Mouse (Mus musculus) MEL (cell line): ENCODE measurements at regions not wholly inside any gene's neighbourhood (a gene's known extent, or its start where the extent isn't known, plus 50 kb on each side); places are given as distances from the start of the nearest gene placed in this dataset.

Experiments
- DNase-seq: peaks from one replicate; pipeline ENCODE4 v3.0.0; 2011; ENCODE audit warnings: low read depth, low spot score
- H3K27ac ChIP-seq: 2 replicates; pipeline ENCODE4 v1.5.1; 2012; ENCODE audit warnings: low read depth, mild to moderate bottlenecking, control low read depth, low read length, moderate library complexity; ENCODE audit not compliant: control insufficient read depth
- H3K27me3 ChIP-seq, 2 experiments: fragments of 150-350 bp in 1 of 2; sonication (generic) in 1 of 2; 2 replicates each; pipeline ENCODE4 v1.6.1; 2012; ENCODE audit warnings: low read length in 2 of 2, mild to moderate bottlenecking in 2 of 2, improper control_type of control experiment in 1 of 2, moderate library complexity in 1 of 2; ENCODE audit not compliant: insufficient read depth in 2 of 2, control insufficient read depth in 1 of 2
- H3K36me3 ChIP-seq, 2 experiments: 2 replicates each; pipeline ENCODE4 v1.6.1; 2012 to 2014; ENCODE audit warnings: low read length in 2 of 2, improper control_type of control experiment in 1 of 2, inconsistent platforms in 1 of 2, mild to moderate bottlenecking in 1 of 2; ENCODE audit not compliant: insufficient read depth in 2 of 2, control insufficient read depth in 1 of 2
- H3K4me1 ChIP-seq, 2 experiments: fragments of 150-350 bp in 1 of 2; sonication (generic) in 1 of 2; 2 replicates each; pipeline ENCODE4 v1.6.1; 2012; ENCODE audit warnings: low read length in 2 of 2, improper control_type of control experiment in 1 of 2, mild to moderate bottlenecking in 1 of 2; ENCODE audit not compliant: insufficient read depth in 2 of 2, control insufficient read depth in 1 of 2
- H3K4me3 ChIP-seq, 2 experiments: fragments of 150-350 bp in 1 of 2; sonication (generic) in 1 of 2; 2 replicates each; pipeline ENCODE4 v1.5.1; 2012; ENCODE audit warnings: low read depth in 2 of 2, low read length in 2 of 2, mild to moderate bottlenecking in 2 of 2, moderate library complexity in 2 of 2, control low read depth in 1 of 2, improper control_type of control experiment in 1 of 2; ENCODE audit not compliant: control insufficient read depth in 1 of 2, insufficient read depth in 1 of 2
- H3K79me2 ChIP-seq: 2 replicates; pipeline ENCODE4 v1.6.1; 2012; ENCODE audit warnings: mild to moderate bottlenecking, low read length, moderate library complexity; ENCODE audit not compliant: control insufficient read depth, poor library complexity, insufficient read depth
- H3K9ac ChIP-seq: 2 replicates; pipeline ENCODE4 v1.6.1; 2012; ENCODE audit warnings: low read depth, mild to moderate bottlenecking, control low read depth, low read length, moderate library complexity; ENCODE audit not compliant: control insufficient read depth, poor library complexity, severe bottlenecking
- H3K9me3 ChIP-seq: fragments of 150-350 bp; sonication (generic); replicated peaks from 2 replicates; pipeline ENCODE4 v1.6.1; 2012; ENCODE audit warnings: mild to moderate bottlenecking, low read length, improper control_type of control experiment, moderate library complexity; ENCODE audit not compliant: insufficient read depth
- BHLHE40 ChIP-seq: IDR thresholded peaks from 2 replicates; pipeline ENCODE4 v1.6.1; 2012; ENCODE audit warnings: low read depth, mild to moderate bottlenecking, inconsistent platforms, low read length, improper control_type of control experiment, borderline replicate concordance
- CHD1 ChIP-seq: IDR thresholded peaks from 2 replicates; pipeline ENCODE4 v1.6.1; 2012; ENCODE audit warnings: low read depth, mild to moderate bottlenecking, inconsistent platforms, low read length, improper control_type of control experiment
- ETS1 ChIP-seq: IDR thresholded peaks from 2 replicates; pipeline ENCODE4 v1.6.1; 2012; ENCODE audit warnings: low read depth, mild to moderate bottlenecking, inconsistent platforms, low read length, improper control_type of control experiment, moderate library complexity
- GABPA ChIP-seq: IDR thresholded peaks from 2 replicates; pipeline ENCODE4 v1.6.1; 2012; ENCODE audit warnings: low read depth, mild to moderate bottlenecking, inconsistent platforms, low read length, improper control_type of control experiment, moderate library complexity
- KAT2A ChIP-seq: conservative IDR thresholded peaks from 2 replicates; pipeline ENCODE4 v1.6.1; 2012; ENCODE audit warnings: low read depth, low read length, improper control_type of control experiment, inconsistent platforms
- MAFK ChIP-seq: IDR thresholded peaks from 2 replicates; pipeline ENCODE4 v1.6.1; 2011; ENCODE audit warnings: low read depth, mild to moderate bottlenecking, low read length, improper control_type of control experiment, borderline replicate concordance
- MAX ChIP-seq: IDR thresholded peaks from 2 replicates; pipeline ENCODE4 v1.6.1; 2011; ENCODE audit warnings: low read length, improper control_type of control experiment
- MEF2A ChIP-seq: IDR thresholded peaks from 2 replicates; pipeline ENCODE4 v1.6.1; 2014; ENCODE audit warnings: low read depth, mild to moderate bottlenecking, inconsistent platforms, low read length, improper control_type of control experiment; ENCODE audit not compliant: poor library complexity, insufficient replicate concordance, severe bottlenecking; ENCODE audit errors: extremely low read depth
- POLR2A ChIP-seq, 2 experiments: IDR thresholded peaks; 2 replicates each; pipeline ENCODE4 v1.6.1; 2011 to 2012; ENCODE audit warnings: low read length in 2 of 2, mild to moderate bottlenecking in 2 of 2, control low read depth in 1 of 2, improper control_type of control experiment in 1 of 2, low read depth in 1 of 2, moderate library complexity in 1 of 2; ENCODE audit not compliant: control insufficient read depth in 1 of 2, insufficient read depth in 1 of 2, poor library complexity in 1 of 2
- RAD21 ChIP-seq: IDR thresholded peaks from 2 replicates; pipeline ENCODE4 v1.6.1; 2011; ENCODE audit warnings: mild to moderate bottlenecking, low read depth, low read length, improper control_type of control experiment
- RCOR1 ChIP-seq: IDR thresholded peaks from 2 replicates; pipeline ENCODE4 v1.6.1; 2012; ENCODE audit warnings: low read depth, mild to moderate bottlenecking, inconsistent platforms, low read length, improper control_type of control experiment
- SIN3A ChIP-seq: IDR thresholded peaks from 2 replicates; pipeline ENCODE4 v1.6.1; 2012; ENCODE audit warnings: low read length, improper control_type of control experiment, inconsistent platforms
- SMC3 ChIP-seq: IDR thresholded peaks from 2 replicates; pipeline ENCODE4 v1.6.1; 2011; ENCODE audit warnings: low read depth, low read length, improper control_type of control experiment
- TAL1 ChIP-seq: IDR thresholded peaks from 2 replicates; pipeline ENCODE4 v1.6.1; 2012; ENCODE audit warnings: mild to moderate bottlenecking, inconsistent platforms, low read length, moderate library complexity, mixed read lengths
- TBP ChIP-seq: IDR thresholded peaks from 2 replicates; pipeline ENCODE4 v1.8.0; 2011; ENCODE audit warnings: low read depth, low read length, improper control_type of control experiment
- TCF12 ChIP-seq: IDR thresholded peaks from 2 replicates; pipeline ENCODE4 v1.6.1; 2014; ENCODE audit warnings: low read depth, mild to moderate bottlenecking, inconsistent platforms, low read length, improper control_type of control experiment, moderate library complexity
- USF1 ChIP-seq: IDR thresholded peaks from 2 replicates; pipeline ENCODE4 v1.6.1; 2014; ENCODE audit warnings: low read depth, mild to moderate bottlenecking, inconsistent platforms, low read length, improper control_type of control experiment, moderate library complexity
- USF2 ChIP-seq, 2 experiments: IDR thresholded peaks; 2 replicates each; pipeline ENCODE4 v1.6.1; 2011 to 2012; ENCODE audit warnings: improper control_type of control experiment in 2 of 2, low read length in 2 of 2, borderline replicate concordance in 1 of 2, inconsistent platforms in 1 of 2, low read depth in 1 of 2, mild to moderate bottlenecking in 1 of 2; ENCODE audit not compliant: insufficient read depth in 1 of 2
- ZC3H11A ChIP-seq: IDR thresholded peaks from 2 replicates; pipeline ENCODE4 v1.6.1; 2012; ENCODE audit warnings: low read depth, mild to moderate bottlenecking, inconsistent platforms, low read length, improper control_type of control experiment
- ZNF384 ChIP-seq: IDR thresholded peaks from 2 replicates; pipeline ENCODE4 v1.6.1; 2012; ENCODE audit warnings: low read depth, mild to moderate bottlenecking, inconsistent platforms, low read length, improper control_type of control experiment

DNA sequence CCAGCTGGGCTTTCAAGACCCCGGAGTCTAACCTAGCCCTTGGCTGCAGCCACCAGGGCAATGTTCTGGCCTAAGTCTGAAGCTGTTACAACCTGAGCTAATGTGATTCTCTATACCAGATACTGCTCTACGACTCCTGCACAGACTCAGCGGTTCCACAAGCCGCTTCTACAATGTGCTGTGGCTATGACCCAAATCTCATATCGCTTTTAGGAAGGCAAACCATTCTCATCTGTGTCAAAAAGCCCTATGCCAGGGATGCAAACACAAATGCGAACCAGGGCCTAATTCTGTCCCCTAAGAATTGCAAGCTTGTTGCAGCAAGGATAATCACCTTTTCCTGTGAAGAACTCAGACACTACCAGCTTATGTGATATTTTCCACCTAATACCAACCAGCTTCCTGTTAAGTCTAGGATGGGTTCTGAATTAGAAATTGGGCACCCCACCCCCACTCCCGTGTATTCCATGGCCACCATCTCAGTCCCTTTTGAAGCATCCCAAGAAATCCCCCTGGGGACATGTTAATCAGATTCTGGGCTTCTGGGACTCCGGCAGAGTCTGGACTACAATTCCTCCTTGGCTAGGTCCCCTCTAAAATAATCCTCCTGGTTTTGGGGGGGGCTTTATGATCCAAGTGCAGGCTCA lies 182.8 kb downstream of the Sox11 start:
- Histone ChIP-seq H3K27me3 (no peaks in the 10 kb centered on the region), H3K9me3 (no peaks in the 10 kb centered on the region), H3K9ac (no peak overlapping the region), H3K36me3 (no peaks in the 10 kb centered on the region), H3K4me1 (no peaks in the 10 kb centered on the region), H3K79me2 (no peaks in the 10 kb centered on the region), H3K27ac (no peak overlapping the region), H3K4me3 (no peak overlapping the region)
- no peak for TF ChIP-seq RCOR1
- TF ChIP-seq KAT2A = no peak
- no peak for TF ChIP-seq SIN3A
- TF ChIP-seq ETS1 = no peak
- no peak for TF ChIP-seq MAFK
- TF ChIP-seq TAL1 = no peak
- no peak for TF ChIP-seq ZNF384
- TF ChIP-seq MEF2A = no peak
- TF ChIP-seq SMC3 = no peak
- no peak for TF ChIP-seq CHD1
- no peak for TF ChIP-seq USF2 (IDR thresholded peaks at IDR 0.05; ENCODE audit: borderline replicate concordance in 1 of 2, insufficient read depth in 1 of 2, low read depth in 1 of 2, low read length in 2 of 2)
- TF ChIP-seq BHLHE40 = no peak
- no peak for TF ChIP-seq USF1
- TF ChIP-seq RAD21 = no peak
- TF ChIP-seq ZC3H11A = no peak
- TF ChIP-seq MAX = no peak
- no peak for TF ChIP-seq POLR2A (IDR thresholded peaks at IDR 0.05; ENCODE audit: control insufficient read depth in 1 of 2, insufficient read depth in 1 of 2, low read depth in 1 of 2, low read length in 2 of 2, poor library complexity in 1 of 2)
- no peak for TF ChIP-seq TCF12
- no peak for TF ChIP-seq GABPA
- TF ChIP-seq TBP = no peak
- DNase-seq = no peak
